Mouse (Mus musculus) lung, embryonic 14.5 days (tissue): ENCODE results near the gene Larp7. TPM values are rescaled to one million over a fixed set of nuclear protein-coding genes. Genes with fewer than 3 reads are reported as not detected.

Experiments
- ATAC-seq: fragments of 200-750 bp; cut with Nextera tagmentation; 2 replicates; pipeline ENCODE4 v1.8.0; 2017; ENCODE audit warnings: mild to moderate bottlenecking, moderate TSS enrichment, moderate library complexity; ENCODE audit not compliant: insufficient read depth
- DNase-seq: peaks from one replicate; pipeline ENCODE4 v3.0.0-alpha.2; 2015
- H3K27ac ChIP-seq: fragments of 300-500 bp; sonication (generic); 2 replicates; pipeline ENCODE4 v1.5.1; 2014; ENCODE audit warnings: low read depth, mild to moderate bottlenecking, moderate library complexity
- H3K27me3 ChIP-seq: fragments of 300-500 bp; sonication (generic); 2 replicates; pipeline ENCODE4 v1.6.1; 2014; ENCODE audit warnings: low read length, control low read depth; ENCODE audit not compliant: insufficient read depth
- H3K36me3 ChIP-seq: fragments of 300-500 bp; sonication (generic); 2 replicates; pipeline ENCODE4 v1.6.1; 2014; ENCODE audit warnings: control low read depth; ENCODE audit not compliant: insufficient read depth
- H3K4me1 ChIP-seq: fragments of 300-500 bp; sonication (generic); 2 replicates; pipeline ENCODE4 v1.6.1; 2014; ENCODE audit warnings: antibody characterized with exemption, control low read depth; ENCODE audit not compliant: insufficient read depth
- H3K4me2 ChIP-seq: fragments of 300-500 bp; sonication (generic); 2 replicates; pipeline ENCODE4 v1.6.1; 2014; ENCODE audit warnings: mild to moderate bottlenecking
- H3K4me3 ChIP-seq: fragments of 300-500 bp; sonication (generic); 2 replicates; pipeline ENCODE4 v1.5.1; 2014; ENCODE audit warnings: low read depth, low read length
- H3K9ac ChIP-seq: fragments of 300-500 bp; sonication (generic); 2 replicates; pipeline ENCODE4 v1.6.1; 2014
- H3K9me3 ChIP-seq: fragments of 300-500 bp; sonication (generic); 2 replicates; pipeline ENCODE4 v1.6.1; 2016; ENCODE audit warnings: low read depth, low read length, control low read depth
- CTCF ChIP-seq: IDR thresholded peaks from 2 replicates; pipeline ENCODE4 v1.5.1; 2016; ENCODE audit warnings: antibody characterized with exemption, low read depth
- WGBS: fragments of 180-500 bp; shearing (Covaris S2); extraction: QIAGEN DNeasy Blood & Tissue Kit; methylation state at CpG from one replicate; pipeline ENCODE4 v1.1.7; 2014; 5-methylcytosine and 5-hydroxymethylcytosine counted together
- polyA plus RNA-seq: library from polyadenylated mRNA; unstranded; fragments of >200 nt; fragmentation: Nextera tagmentation; extraction: Ambion mirVana; gene quantifications from 2 replicates; pipeline ENCODE4 v1.2.1, GENCODE M21; 2014

Larp7 gene
- polyA plus RNA-seq, 1 experiment from 2014 or later = 61.6 TPM

DNA sequence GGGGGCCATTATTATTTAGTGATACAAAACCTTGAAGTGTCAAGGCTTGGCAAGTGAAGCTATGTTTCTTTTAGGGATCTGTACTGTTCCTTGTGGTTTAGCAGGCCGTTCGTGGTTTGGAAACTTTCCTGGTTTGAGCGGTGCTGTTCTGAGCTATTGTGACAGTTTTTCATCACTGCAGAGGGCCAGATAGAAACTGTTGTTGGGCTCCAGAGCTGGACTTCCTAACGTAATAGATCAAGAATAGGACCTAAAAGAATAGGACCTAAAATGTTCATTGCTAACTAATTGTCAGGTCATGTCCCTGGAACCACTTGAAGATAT, 533 bp upstream of the Larp7 start:
- under 1% methylated on average over 4 of the region's 4 CpGs for WGBS
- DNase-seq = no peak
- Histone ChIP-seq H3K36me3 (peaks cover 20% of the 10 kb centered on the region; the same call in 1 of the 2 replicates), H3K9me3 (no peaks in the 10 kb centered on the region), H3K4me3 (peak overlapping the region; percentile 80), H3K4me1 (no peaks in the 10 kb centered on the region), H3K27ac (peak overlapping the region; percentile 93; the same call in 1 of the 2 replicates), H3K27me3 (no peaks in the 10 kb centered on the region), H3K9ac (peak overlapping the region; percentile 73), H3K4me2 (peak overlapping the region; percentile 57)
- no peak for ATAC-seq
- TF ChIP-seq CTCF = no peak

DNA sequence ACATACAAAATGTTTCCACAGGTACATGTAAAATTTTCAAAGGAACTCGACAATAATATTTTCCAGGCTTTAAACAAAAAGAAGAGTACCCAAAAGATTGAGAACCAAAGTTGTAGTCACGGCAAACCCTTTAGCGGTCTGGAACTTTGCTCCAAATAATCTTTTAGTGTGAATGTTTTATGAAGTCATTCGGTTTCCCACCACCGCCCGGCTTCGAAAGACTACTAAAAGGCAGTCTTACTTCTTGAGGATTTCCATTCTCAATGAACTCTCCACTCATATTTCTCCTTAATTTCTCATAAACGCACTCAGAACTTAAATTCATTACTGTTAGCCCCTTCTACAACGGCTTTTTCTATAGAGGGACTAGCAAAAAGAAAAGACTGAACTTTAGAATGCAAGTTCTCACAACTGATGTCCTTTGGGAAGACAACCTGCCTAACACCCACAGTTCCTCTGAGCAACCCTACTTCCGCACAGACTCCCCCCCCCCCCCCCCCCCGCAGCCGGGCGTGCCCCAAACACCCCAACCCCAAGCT, 646 bp downstream of the Larp7 start:
- Histone ChIP-seq H3K4me2 (peak overlapping the region; percentile 57), H3K27me3 (no peaks in the 10 kb centered on the region), H3K4me1 (no peaks in the 10 kb centered on the region), H3K36me3 (peaks cover 15% of the 10 kb centered on the region; the same call in 1 of the 2 replicates), H3K27ac (peak overlapping the region; percentile 93), H3K9ac (peak overlapping the region; percentile 66), H3K9me3 (no peaks in the 10 kb centered on the region), H3K4me3 (peak overlapping the region; percentile 80)
- no peak for DNase-seq
- WGBS = 7% methylated on average over 10 of the region's 13 CpGs
- no peak for TF ChIP-seq CTCF
- ATAC-seq = no peak

DNA sequence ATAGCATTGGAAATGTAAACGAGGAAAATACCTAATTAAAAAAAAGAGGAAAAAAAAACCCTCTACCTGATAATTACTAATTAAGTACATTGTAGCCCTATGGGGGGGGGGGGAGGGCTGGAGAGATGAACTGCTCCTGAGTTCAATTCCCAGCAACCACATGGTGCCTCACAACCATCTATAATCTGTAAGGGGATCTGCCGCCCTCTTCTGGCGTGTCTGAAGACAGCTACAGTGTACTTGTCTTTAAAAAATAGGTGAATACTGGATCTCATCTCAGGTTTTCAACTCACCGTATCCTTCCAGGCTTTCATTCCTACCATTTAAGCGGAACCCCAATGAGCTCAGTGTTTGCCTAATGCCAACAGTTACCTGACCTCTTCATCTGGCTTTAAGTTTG, 5.3 kb downstream of the Larp7 start:
- DNase-seq (peak; percentile 51), ATAC-seq (no peak)
- Histone ChIP-seq H3K9ac (no peak overlapping the region), H3K36me3 (peaks cover 39% of the 10 kb centered on the region), H3K4me1 (no peaks in the 10 kb centered on the region), H3K4me2 (no peak overlapping the region), H3K27me3 (no peaks in the 10 kb centered on the region), H3K27ac (no peak overlapping the region), H3K9me3 (no peaks in the 10 kb centered on the region), H3K4me3 (no peak overlapping the region)
- peak; percentile 53; the same call in 1 of the 2 replicates for TF ChIP-seq CTCF
- 40% methylated on average over 4 of the region's 5 CpGs for WGBS

DNA sequence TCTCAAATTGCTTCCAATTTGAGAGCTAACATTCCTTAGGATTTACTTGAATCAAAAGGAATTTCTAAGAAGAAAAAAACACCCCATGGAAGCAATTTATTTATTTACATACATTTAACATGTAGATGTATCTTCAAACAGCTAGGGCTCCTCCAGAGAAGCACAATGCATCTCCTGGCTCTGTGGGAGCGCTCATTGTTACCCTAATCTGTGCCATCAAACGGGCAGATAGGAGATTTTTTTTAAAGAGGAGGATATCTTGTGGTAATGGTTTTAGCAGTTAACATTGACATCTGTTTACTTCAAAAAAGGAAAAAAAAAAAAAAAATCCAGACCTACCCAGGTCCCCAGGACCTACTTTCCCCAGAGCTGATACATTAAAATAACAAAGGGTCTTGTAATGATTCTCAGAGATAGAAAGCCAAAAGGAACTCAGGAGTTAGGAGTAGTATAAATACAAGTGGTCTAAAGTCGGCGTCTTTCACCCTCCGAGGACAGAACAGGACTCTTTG, 8.5 kb downstream of the Larp7 start:
- no peak overlapping the region for H3K9ac ChIP-seq
- H3K4me2 ChIP-seq = no peak overlapping the region
- no peaks in the 10 kb centered on the region for H3K27me3 ChIP-seq
- H3K9me3 ChIP-seq = no peaks in the 10 kb centered on the region
- ATAC-seq (no peak), DNase-seq (no peak)
- no peak overlapping the region for H3K4me3 ChIP-seq
- H3K36me3 ChIP-seq = peaks cover 57% of the 10 kb centered on the region
- H3K4me1 ChIP-seq = no peaks in the 10 kb centered on the region
- no peak overlapping the region for H3K27ac ChIP-seq
- no peak for TF ChIP-seq CTCF
- WGBS = 36% methylated on average over 5 of the region's 5 CpGs

DNA sequence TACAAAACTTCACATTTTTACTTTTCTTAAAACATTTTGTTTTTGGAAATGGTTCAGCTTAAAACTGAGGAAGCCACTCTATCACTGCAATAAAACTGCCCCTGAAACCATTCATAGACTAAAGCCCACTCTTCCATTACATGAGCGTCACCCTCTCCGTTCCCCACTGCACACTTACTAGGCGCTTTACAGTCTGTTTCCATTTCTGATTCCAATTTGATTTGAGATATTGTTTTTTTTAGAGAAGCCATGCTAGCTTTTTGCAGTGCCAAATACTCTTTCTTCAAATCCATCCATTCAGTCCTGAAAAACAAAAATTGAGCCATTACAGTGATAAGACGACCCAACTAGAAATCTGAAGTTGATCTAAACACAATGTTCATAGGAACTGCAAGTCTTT, 9.2 kb downstream of the Larp7 start:
- peaks cover 60% of the 10 kb centered on the region for H3K36me3 ChIP-seq
- H3K27ac ChIP-seq = no peak overlapping the region
- H3K4me3 ChIP-seq = no peak overlapping the region
- no peak overlapping the region for H3K4me2 ChIP-seq
- H3K27me3 ChIP-seq = no peaks in the 10 kb centered on the region
- WGBS = 79% methylated on average over 4 of the region's 4 CpGs
- H3K9ac ChIP-seq = no peak overlapping the region
- H3K9me3 ChIP-seq = no peaks in the 10 kb centered on the region
- no peak for DNase-seq
- no peak for TF ChIP-seq CTCF
- no peak for ATAC-seq
- no peaks in the 10 kb centered on the region for H3K4me1 ChIP-seq

DNA sequence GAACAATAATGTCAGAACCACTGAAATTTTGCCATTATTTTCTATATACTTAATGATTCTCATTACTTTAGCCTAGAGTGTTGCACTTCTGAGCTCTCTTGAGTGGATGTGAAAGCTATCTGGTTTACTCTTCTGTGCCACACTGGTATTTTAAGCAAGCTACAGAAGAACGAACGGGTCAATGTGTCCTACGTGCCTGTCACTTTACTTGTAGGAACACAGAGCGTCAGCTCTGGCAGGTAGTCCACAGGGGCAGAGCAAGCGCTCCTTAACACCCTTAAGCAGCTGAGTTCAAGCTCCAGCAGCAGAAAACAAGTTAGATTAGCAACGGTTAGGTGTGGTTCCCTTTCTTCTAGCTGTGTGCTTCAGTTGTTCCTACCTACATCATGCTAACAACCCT, 14.0 kb downstream of the Larp7 start:
- TF ChIP-seq CTCF = no peak
- no peak overlapping the region for H3K27ac ChIP-seq
- no peaks in the 10 kb centered on the region for H3K4me1 ChIP-seq
- DNase-seq (no peak), ATAC-seq (no peak)
- H3K36me3 ChIP-seq = peaks cover 38% of the 10 kb centered on the region
- H3K4me3 ChIP-seq = no peak overlapping the region
- 61% methylated on average over 6 of the region's 6 CpGs for WGBS
- no peaks in the 10 kb centered on the region for H3K9me3 ChIP-seq
- H3K9ac ChIP-seq = no peak overlapping the region
- H3K4me2 ChIP-seq = no peak overlapping the region
- H3K27me3 ChIP-seq = no peaks in the 10 kb centered on the region

DNA sequence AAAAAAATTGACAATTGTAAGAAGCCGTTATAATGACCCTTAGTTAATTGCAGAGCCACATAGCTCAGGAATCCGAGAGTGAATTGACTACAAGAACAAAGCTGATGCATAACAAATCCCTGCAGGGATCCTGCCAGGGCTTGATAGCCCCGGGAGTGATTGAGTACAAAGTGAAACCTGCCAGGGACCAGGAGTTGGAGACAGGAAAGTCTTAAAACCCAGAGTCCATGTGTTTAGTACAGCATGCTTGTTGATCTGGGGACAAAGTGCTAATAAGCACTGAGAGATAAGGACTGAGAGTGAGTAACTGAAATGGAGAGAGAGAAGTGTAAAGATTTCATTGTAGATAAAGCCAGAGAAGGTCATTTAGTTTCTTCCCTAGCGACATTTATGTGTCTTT, 22.9 kb downstream of the Larp7 start:
- Histone ChIP-seq H3K9ac (no peak overlapping the region), H3K9me3 (no peaks in the 10 kb centered on the region), H3K4me3 (no peak overlapping the region), H3K27me3 (no peaks in the 10 kb centered on the region), H3K27ac (no peak overlapping the region), H3K36me3 (no peaks in the 10 kb centered on the region), H3K4me1 (no peaks in the 10 kb centered on the region), H3K4me2 (no peak overlapping the region)
- no peak for DNase-seq
- TF ChIP-seq CTCF = no peak
- no peak for ATAC-seq
- WGBS = 9% methylated on average over 4 of the region's 4 CpGs
